Mouse (Mus musculus): ENCODE measurements around the gene Mpped2.

- TF ChIP-seq CTCF (IDR thresholded peaks at IDR 0.05; ENCODE audit: extremely low read depth, insufficient read depth, low read length): no peak
- TF ChIP-seq POLR2A (IDR thresholded peaks at IDR 0.05; ENCODE audit: extremely low read depth, insufficient read depth, low read length): no peak
Measured at GRCm38 (mm10) chr2:106815898-106816297, 122.8 kb downstream of the Mpped2 start.

All from cortical plate, adult 2 months (tissue).